Mouse (Mus musculus) heart, embryonic 15.5 days (tissue): Measurements from ENCODE around the gene Hsd17b10. TPM values are rescaled to one million over a fixed set of nuclear protein-coding genes. Genes with fewer than 3 reads are reported as not detected.

ENCODE experiments used
- ATAC-seq: fragments of 200-750 bp; cut with Nextera tagmentation; replicated peaks from 2 replicates; pipeline ENCODE4 v1.8.0; 2017; ENCODE audit warnings: low read depth, moderate TSS enrichment; ENCODE audit not compliant: insufficient number of reproducible peaks, insufficient read depth, low FRiP score
- H3K27ac ChIP-seq: fragments of 300-500 bp; sonication (generic); 2 replicates; pipeline ENCODE4 v1.5.1; 2015; ENCODE audit warnings: mild to moderate bottlenecking, inconsistent platforms
- H3K27me3 ChIP-seq: fragments of 300-500 bp; sonication (generic); 2 replicates; pipeline ENCODE4 v1.6.1; 2015; ENCODE audit warnings: inconsistent platforms
- H3K36me3 ChIP-seq: fragments of 300-500 bp; sonication (generic); 2 replicates; pipeline ENCODE4 v1.6.1; 2015; ENCODE audit warnings: mild to moderate bottlenecking, inconsistent platforms
- H3K4me1 ChIP-seq: fragments of 300-500 bp; sonication (generic); replicated peaks from 2 replicates; pipeline ENCODE4 v1.6.1; 2015; ENCODE audit warnings: inconsistent platforms
- H3K4me2 ChIP-seq: fragments of 300-500 bp; sonication (generic); 2 replicates; pipeline ENCODE4 v1.6.1; 2015; ENCODE audit warnings: inconsistent platforms, mild to moderate bottlenecking, moderate library complexity
- H3K4me3 ChIP-seq: fragments of 300-500 bp; sonication (generic); 2 replicates; pipeline ENCODE4 v1.5.1; 2015; ENCODE audit warnings: mild to moderate bottlenecking, inconsistent platforms
- H3K9ac ChIP-seq: fragments of 300-500 bp; sonication (generic); 2 replicates; pipeline ENCODE4 v1.6.1; 2015; ENCODE audit warnings: mild to moderate bottlenecking, inconsistent platforms
- H3K9me3 ChIP-seq: fragments of 300-500 bp; sonication (generic); replicated peaks from 2 replicates; pipeline ENCODE4 v1.6.1; 2016; ENCODE audit warnings: inconsistent platforms
- WGBS: fragments of 180-500 bp; shearing (Covaris S2); methylation state at CpG from one replicate; pipeline ENCODE4 v1.1.7; 2015; ENCODE audit warnings: mixed read lengths; 5-methylcytosine and 5-hydroxymethylcytosine counted together
- polyA plus RNA-seq: library from polyadenylated mRNA; unstranded; fragments of >200 nt; fragmentation: Nextera tagmentation; extraction: Ambion mirVana; gene quantifications from 2 replicates; pipeline ENCODE4 v1.2.1, GENCODE M21; 2015

Gene Hsd17b10
- polyA plus RNA-seq, 1 experiment from 2014 or later, result 211 TPM

- no peak overlapping the region for H3K9ac ChIP-seq
- no peak overlapping the region for H3K27ac ChIP-seq
- no peak overlapping the region for H3K4me3 ChIP-seq
- ATAC-seq, result no peak
- H3K27me3 ChIP-seq, result peaks cover 13% of the 10 kb centered on the region
- H3K4me2 ChIP-seq, result no peak overlapping the region
- H3K4me1 ChIP-seq, result no peaks in the 10 kb centered on the region
- no peaks in the 10 kb centered on the region for H3K9me3 ChIP-seq
- H3K36me3 ChIP-seq, result peaks cover 18% of the 10 kb centered on the region; the same call in 1 of the 2 replicates
Observed at GRCm38 (mm10) chrX:152047230-152047629, 45.6 kb downstream of the Hsd17b10 start.

- Histone ChIP-seq H3K27me3 (peaks cover 3% of the 10 kb centered on the region; the same call in 1 of the 2 replicates), H3K4me2 (no peak overlapping the region), H3K9me3 (no peaks in the 10 kb centered on the region), H3K27ac (no peak overlapping the region), H3K4me1 (no peaks in the 10 kb centered on the region), H3K4me3 (no peak overlapping the region), H3K36me3 (peaks cover 6% of the 10 kb centered on the region), H3K9ac (no peak overlapping the region)
- ATAC-seq, result no peak
- WGBS, result 66% methylated on average over 3 of the region's 3 CpGs
Observed at GRCm38 (mm10) chrX:152052546-152052945, 50.9 kb downstream of the Hsd17b10 start.

Other genes starting within 250 kb of the Hsd17b10 start
- 25.7 and 35.5 TPM in 2 replicates for gene Huwe1, start 201.0 kb upstream of the Hsd17b10 start, polyA plus RNA-seq
- gene Ribc1, start 14.4 kb downstream of the Hsd17b10 start, polyA plus RNA-seq, result 1.6 and 1.9 TPM in 2 replicates
- 65.0 and 67.9 TPM in 2 replicates for gene Smc1a, start 14.6 kb downstream of the Hsd17b10 start, polyA plus RNA-seq
- gene Iqsec2, start 142.4 kb downstream of the Hsd17b10 start, polyA plus RNA-seq, result 39.9 and 44.0 TPM in 2 replicates
- gene Kdm5c, start 231.2 kb downstream of the Hsd17b10 start, polyA plus RNA-seq, result 24.7 and 34.6 TPM in 2 replicates